Mouse (Mus musculus) liver, adult 2 months (tissue): ENCODE data around the gene Snx4. TPM values are rescaled to one million over a fixed set of nuclear protein-coding genes. Genes with fewer than 3 reads are reported as not detected.

Source experiments
- DNase-seq: peaks from one replicate; pipeline ENCODE4 v3.0.0-alpha.2; 2011; ENCODE audit warnings: low read depth, low spot score; ENCODE audit errors: extremely low read depth
- H3K27ac ChIP-seq: fragments of 200-500 bp; replicated peaks from 2 replicates; pipeline ENCODE4 v1.5.1; 2012; ENCODE audit warnings: low read depth, mild to moderate bottlenecking, control low read depth, inconsistent platforms, low read length; ENCODE audit not compliant: insufficient read depth
- H3K27me3 ChIP-seq: fragments of 200-500 bp; 2 replicates; pipeline ENCODE4 v1.6.1; 2012; ENCODE audit warnings: mild to moderate bottlenecking, moderate library complexity, low read length, inconsistent platforms; ENCODE audit not compliant: control insufficient read depth, insufficient read depth
- H3K36me3 ChIP-seq: fragments of 200-500 bp; 2 replicates; pipeline ENCODE4 v1.6.1; 2012; ENCODE audit warnings: low read length, inconsistent platforms; ENCODE audit not compliant: control insufficient read depth, insufficient read depth
- H3K4me1 ChIP-seq: fragments of 200-500 bp; 2 replicates; pipeline ENCODE4 v1.6.1; 2011; ENCODE audit warnings: low read length; ENCODE audit not compliant: control insufficient read depth, insufficient read depth
- H3K4me3 ChIP-seq: fragments of 200-500 bp; 2 replicates; pipeline ENCODE4 v1.5.1; 2011; ENCODE audit warnings: low read depth, mild to moderate bottlenecking, control low read depth, low read length, moderate library complexity; ENCODE audit not compliant: insufficient read depth
- H3K79me2 ChIP-seq: fragments of 200-500 bp; 2 replicates; pipeline ENCODE4 v1.6.1; 2012; ENCODE audit warnings: inconsistent platforms, mild to moderate bottlenecking, low read length, moderate library complexity; ENCODE audit not compliant: control insufficient read depth, insufficient read depth
- H3K9ac ChIP-seq: fragments of 200-500 bp; 2 replicates; pipeline ENCODE4 v1.6.1; 2012; ENCODE audit warnings: low read depth, mild to moderate bottlenecking, control low read depth, inconsistent platforms, low read length
- CTCF ChIP-seq: fragments of 200-500 bp; IDR thresholded peaks from 2 replicates; pipeline ENCODE4 v1.5.1; 2011; ENCODE audit warnings: low read depth, low read length, control low read depth
- POLR2A ChIP-seq: fragments of 200-500 bp; IDR thresholded peaks from 2 replicates; pipeline ENCODE4 v1.6.1; 2011; ENCODE audit warnings: low read length, control low read depth; ENCODE audit not compliant: insufficient read depth; ENCODE audit errors: extremely low read depth
- WGBS: fragments of 180-500 bp; shearing (Covaris S2); methylation state at CpG from one replicate; pipeline ENCODE4 v1.1.7; 2018; 5-methylcytosine and 5-hydroxymethylcytosine counted together
- polyA plus RNA-seq: library from polyadenylated mRNA; depleted of rRNA; stranded (reverse); fragments of >200 nt; gene quantifications from 2 replicates; pipeline ENCODE4 v1.2.3, GENCODE M21; 2012
- total RNA-seq: library from RNA; depleted of rRNA; stranded (reverse); fragments of >200 nt; gene quantifications from 2 replicates; pipeline ENCODE4 v1.2.3, GENCODE M21; 2014

Snx4 gene
- total and polyA plus RNA-seq, 2 experiments, result 6.0 to 28.9 TPM

DNA sequence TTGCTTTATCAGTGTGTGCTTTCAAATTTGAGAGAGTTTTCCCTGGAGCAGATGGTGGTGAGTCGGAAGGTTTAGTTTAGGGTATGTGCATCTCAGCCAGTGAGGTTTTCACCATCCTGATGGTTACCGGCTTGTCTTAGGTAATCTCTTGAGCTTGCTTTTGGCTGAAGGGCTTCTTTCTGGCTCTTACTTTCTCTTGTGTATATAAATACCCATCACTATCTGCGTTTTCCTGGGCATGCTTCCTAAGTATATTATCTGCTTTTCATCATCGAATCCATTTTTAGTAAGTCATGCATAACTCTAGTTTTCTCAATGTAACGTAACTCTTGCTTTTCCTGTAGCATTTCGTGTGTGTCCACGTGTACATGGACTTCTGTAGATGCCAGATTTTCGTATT lies 9.6 kb downstream of the Snx4 start:
- Histone ChIP-seq H3K79me2 (peaks cover 15% of the 10 kb centered on the region; the same call in 1 of the 2 replicates), H3K27ac (no peak overlapping the region), H3K36me3 (peaks cover 12% of the 10 kb centered on the region), H3K4me3 (no peak overlapping the region), H3K4me1 (no peaks in the 10 kb centered on the region), H3K27me3 (no peaks in the 10 kb centered on the region), H3K9ac (no peak overlapping the region)
- 70% methylated on average over 8 of the region's 8 CpGs for WGBS
- no peak for DNase-seq
- TF ChIP-seq POLR2A, result no peak
- no peak for TF ChIP-seq CTCF

DNA sequence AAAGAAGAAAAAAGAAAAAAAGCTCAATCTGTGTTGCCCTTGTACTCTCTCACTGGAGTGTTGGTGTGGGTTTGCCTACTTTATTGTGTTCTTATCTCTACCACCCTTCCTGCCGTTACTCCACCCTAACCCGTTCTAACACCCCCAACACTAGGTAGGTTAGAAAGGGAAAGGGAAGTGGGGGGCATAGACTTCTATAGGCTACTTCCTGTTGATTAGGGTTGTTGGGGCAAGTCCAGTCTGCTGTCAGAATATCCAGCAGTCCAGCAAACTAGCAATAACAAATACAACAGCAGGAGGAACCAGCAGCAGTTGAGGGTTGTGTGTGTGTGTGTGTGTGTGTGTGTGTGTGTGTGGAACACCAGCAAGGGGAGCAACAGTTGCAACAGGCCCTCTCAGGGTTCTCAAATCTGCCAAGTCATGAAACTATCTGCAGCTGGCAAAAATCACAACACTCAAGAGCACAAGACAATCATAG lies 10.4 kb downstream of the Snx4 start:
- H3K9ac ChIP-seq, result no peak overlapping the region
- H3K4me1 ChIP-seq, result no peaks in the 10 kb centered on the region
- peaks cover 19% of the 10 kb centered on the region for H3K36me3 ChIP-seq
- no peak for DNase-seq
- WGBS, result 60% methylated on average over 2 of the region's 2 CpGs
- H3K79me2 ChIP-seq, result peaks cover 12% of the 10 kb centered on the region; the same call in 1 of the 2 replicates
- TF ChIP-seq POLR2A, result no peak
- no peak for TF ChIP-seq CTCF
- no peaks in the 10 kb centered on the region for H3K27me3 ChIP-seq
- no peak overlapping the region for H3K27ac ChIP-seq
- H3K4me3 ChIP-seq, result no peak overlapping the region

DNA sequence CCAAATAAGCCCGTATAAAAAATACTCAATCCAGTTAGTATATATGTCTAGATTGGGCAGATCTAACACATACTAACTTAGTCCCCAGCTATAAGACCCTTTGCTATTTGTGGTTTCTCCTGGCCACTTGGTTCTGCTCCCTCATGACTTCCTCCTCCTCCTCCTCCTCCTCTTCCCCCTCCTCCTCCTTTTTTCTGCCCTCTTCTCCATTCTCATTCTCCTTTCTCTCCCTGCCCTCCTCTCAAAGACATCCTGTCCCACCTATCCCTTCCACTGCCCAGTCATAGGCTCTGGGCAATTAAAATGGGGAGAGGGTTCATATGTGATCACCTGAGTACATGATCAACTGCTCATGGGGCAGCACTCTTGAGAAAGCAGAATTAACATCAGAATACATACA lies 10.9 kb downstream of the Snx4 start:
- no peak overlapping the region for H3K27ac ChIP-seq
- TF ChIP-seq CTCF (no peak), POLR2A (no peak)
- 54% methylated on average over 1 of the region's 1 CpGs for WGBS

DNA sequence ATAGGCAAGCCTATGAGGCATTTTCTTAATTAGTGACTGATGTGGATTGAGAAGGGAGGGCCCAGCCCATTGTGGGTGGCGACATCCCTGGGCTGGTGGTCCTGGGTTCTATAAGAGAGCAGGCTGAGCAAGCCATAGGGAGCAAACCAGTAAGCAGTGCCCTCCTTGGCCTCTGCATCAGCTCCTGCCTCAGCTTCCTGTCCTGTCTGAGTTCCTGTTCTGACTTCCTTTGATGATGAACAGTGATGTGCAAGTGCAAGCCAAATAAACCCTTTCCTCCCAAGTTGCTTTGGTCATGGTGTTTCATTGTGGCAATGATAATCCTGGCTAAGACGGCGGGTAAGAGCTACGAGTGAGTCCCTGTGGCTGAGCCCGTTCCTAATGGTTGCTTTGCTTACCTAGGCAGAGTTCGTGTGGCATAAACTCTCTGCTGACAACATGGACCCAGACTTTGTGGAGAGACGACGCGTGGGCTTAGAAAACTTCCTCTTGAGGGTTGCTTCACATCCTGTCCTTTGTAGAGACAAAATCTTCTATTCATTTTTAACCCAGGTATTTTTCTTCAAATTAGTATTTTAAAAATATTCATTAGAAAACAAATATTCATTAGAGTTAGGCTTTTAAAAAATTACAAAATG lies 16.5 kb downstream of the Snx4 start:
- no peak overlapping the region for H3K9ac ChIP-seq
- DNase-seq, result no peak
- TF ChIP-seq POLR2A (no peak), CTCF (no peak)
- no peak overlapping the region for H3K4me3 ChIP-seq
- 89% methylated on average over 9 of the region's 9 CpGs for WGBS
- H3K27ac ChIP-seq, result no peak overlapping the region
- H3K79me2 ChIP-seq, result no peaks in the 10 kb centered on the region
- H3K4me1 ChIP-seq, result no peaks in the 10 kb centered on the region
- no peaks in the 10 kb centered on the region for H3K27me3 ChIP-seq
- peaks cover 39% of the 10 kb centered on the region for H3K36me3 ChIP-seq

More for the DNA sequence above, 10.9 kb downstream of the Snx4 start:
- peaks cover 10% of the 10 kb centered on the region; the same call in 1 of the 2 replicates for H3K79me2 ChIP-seq
- no peak for DNase-seq
- peaks cover 21% of the 10 kb centered on the region for H3K36me3 ChIP-seq
- no peak overlapping the region for H3K4me3 ChIP-seq
- no peaks in the 10 kb centered on the region for H3K27me3 ChIP-seq
- no peaks in the 10 kb centered on the region for H3K4me1 ChIP-seq
- H3K9ac ChIP-seq, result no peak overlapping the region

DNA sequence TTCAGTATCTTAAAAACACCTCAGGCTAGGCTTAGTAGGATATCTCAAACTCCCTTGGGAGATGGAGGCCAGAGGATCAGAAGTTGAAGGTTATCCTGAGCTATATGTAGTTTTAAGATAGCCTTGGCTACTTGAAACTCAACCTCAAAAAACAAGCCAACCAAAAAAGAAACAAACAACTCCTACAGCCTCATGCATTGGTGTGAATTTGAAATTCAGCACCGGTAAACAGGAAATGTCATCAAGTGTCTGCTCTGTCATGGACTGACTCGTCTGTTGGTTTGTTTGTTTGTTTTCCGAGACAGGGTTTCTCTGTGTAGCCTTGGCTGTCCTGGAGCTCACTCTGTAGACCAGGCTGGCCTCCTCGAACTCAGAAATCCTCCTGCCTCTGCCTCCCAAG lies 20.6 kb downstream of the Snx4 start:
- no peak for TF ChIP-seq POLR2A
- no peak for TF ChIP-seq CTCF
- Histone ChIP-seq H3K27me3 (no peaks in the 10 kb centered on the region), H3K27ac (no peak overlapping the region), H3K79me2 (no peaks in the 10 kb centered on the region), H3K4me3 (no peak overlapping the region), H3K9ac (no peak overlapping the region), H3K4me1 (no peaks in the 10 kb centered on the region), H3K36me3 (peaks cover 24% of the 10 kb centered on the region)
- WGBS, result 85% methylated on average over 4 of the region's 4 CpGs
- no peak for DNase-seq

DNA sequence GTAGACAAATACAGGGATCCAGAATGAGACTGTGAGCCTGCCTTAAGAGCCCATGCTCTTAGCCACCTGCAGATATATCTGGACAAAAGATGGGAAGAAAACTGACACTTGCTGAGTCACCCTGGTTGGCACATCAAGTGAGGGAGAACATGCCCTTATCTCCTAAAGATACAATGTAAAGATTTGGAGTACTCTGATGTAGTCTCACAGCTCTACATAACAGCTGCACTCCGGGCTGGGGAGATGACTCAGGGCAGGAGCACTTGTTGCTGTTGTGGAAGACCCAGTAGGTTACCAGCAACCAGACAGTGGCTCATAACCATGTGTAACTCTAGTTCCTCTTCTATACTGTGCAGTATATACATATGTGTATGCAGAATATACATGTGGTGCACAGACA lies 31.8 kb downstream of the Snx4 start:
- peaks cover 50% of the 10 kb centered on the region for H3K36me3 ChIP-seq
- WGBS, result 77% methylated on average over 1 of the region's 1 CpGs

More for the DNA sequence above, 31.8 kb downstream of the Snx4 start:
- Histone ChIP-seq H3K79me2 (no peaks in the 10 kb centered on the region), H3K4me1 (no peaks in the 10 kb centered on the region), H3K4me3 (no peak overlapping the region), H3K9ac (no peak overlapping the region), H3K27ac (no peak overlapping the region), H3K27me3 (no peaks in the 10 kb centered on the region)
- TF ChIP-seq POLR2A, result no peak
- TF ChIP-seq CTCF, result no peak
- no peak for DNase-seq
